Mouse (Mus musculus): ENCODE measurements at regions not wholly inside any gene's neighbourhood (a gene's known extent, or its start where the extent isn't known, plus 50 kb on each side); places are given as distances from the start of the nearest gene placed in this dataset.
"Not testable (repeated sequence)": the region's sequence is repeated elsewhere in the genome, so short reads cannot be mapped to it uniquely, and the experiment has no call there.

DNA sequence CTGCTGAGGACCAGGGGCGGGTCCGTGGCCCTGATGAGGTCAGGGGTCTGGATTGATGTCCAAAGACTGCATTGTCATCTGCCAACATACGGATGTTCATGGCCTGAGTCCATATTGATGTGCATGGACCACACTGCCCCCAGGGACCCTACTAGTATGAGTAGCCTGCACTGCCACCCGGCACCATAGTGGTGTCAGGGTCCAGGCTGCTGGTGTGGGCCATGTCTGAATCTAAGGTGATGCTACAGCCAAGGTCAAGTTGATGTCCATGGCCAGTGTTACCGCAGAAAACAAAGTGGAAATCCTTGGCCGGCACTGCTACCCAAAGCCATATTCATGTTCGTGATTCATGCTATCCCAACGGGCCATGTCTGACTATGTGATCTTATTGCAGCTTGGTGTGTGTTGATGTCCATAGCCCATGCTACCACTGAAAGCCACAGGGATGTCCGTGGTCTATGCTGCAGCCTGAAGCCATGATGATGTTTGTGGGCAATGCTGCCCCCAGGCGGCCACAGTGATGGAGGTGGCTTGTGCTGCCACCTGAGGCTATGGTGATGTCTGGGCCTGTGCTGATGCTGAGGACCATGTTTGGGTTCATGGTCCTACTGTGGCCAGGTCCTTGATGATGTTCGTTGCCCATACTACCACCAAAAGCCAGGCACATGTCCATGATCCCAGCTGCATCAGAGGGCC lies 130.5 kb downstream of the Iqub start:
- no peak for DNase-seq

DNA sequence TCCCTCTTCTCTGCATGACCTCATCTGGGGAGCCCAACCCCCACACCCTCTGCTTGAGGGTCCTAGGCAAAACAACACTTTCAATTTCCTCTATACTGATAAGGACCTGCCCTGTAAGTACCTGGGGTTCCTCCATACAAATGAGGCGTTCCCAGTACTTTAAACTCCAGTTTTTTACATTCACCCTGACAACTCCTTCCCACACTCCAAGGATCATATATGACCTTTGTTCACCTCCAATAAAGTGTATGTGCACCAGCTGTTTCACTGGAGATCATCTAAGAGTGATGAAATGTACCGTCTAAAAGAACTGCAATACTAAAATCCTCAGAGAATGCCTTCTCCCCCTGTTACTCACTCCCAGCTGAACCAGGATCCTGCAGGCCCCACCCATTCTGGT lies 135.0 kb downstream of the Iqub start:
- DNase-seq = no peak

DNA sequence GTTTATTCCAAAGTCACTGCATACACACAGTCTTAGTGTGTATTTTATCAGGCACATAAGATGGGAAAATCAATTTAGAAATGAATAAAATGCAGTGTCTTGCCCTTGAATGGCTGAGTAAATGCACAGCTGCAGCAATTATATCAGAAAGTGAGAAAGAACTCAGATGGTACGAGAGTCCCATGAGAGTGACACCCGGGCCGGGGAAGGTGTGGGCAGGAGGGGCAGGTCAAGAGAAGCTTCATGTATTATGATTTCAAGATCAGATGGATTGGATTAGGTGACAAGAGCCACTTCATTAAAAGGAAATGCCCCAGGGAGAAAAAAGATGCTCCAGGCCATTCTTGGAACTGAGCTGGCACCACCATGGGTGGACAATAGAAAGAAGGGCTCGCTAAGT lies 138.1 kb downstream of the Iqub start:
- no peak for DNase-seq

DNA sequence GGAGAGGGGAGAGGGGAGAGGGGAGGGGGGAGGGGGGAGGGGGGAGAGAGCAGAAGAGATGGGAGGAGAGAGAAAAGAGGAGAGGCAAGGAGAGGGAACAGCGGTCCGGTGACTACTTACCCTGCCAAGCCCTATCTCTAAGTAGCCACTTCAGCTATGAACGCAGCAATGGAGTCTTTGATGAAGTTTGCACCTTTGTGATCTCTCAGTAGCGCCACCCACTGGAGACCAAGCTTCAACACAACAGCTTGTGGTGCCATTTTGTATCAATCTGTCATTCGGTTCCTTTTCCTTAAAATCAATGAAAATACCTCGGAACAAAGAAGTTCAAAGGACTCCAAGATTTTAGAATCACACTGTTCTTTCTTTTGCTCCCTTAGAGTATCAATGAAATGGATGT lies 141.7 kb downstream of the Iqub start:
- DNase-seq = no peak

DNA sequence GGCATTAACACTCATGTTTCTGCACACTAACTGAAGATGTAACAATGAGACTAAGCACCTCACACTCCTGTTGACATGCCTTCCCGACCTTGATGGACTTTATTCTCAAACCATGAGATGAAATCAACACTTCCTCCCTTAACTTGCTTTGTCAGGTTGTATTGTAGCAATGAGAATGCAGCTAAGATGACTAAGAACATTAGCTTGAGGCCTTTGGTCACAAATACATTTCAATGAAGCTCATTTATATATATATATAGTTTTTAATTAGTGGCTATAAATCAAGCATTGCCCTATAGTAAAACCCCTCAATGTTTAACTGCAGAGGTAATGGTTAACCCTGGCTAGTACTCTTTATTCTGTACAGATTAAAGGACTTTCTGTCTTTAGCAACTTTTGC lies 143.2 kb downstream of the Iqub start:
- DNase-seq = no peak

DNA sequence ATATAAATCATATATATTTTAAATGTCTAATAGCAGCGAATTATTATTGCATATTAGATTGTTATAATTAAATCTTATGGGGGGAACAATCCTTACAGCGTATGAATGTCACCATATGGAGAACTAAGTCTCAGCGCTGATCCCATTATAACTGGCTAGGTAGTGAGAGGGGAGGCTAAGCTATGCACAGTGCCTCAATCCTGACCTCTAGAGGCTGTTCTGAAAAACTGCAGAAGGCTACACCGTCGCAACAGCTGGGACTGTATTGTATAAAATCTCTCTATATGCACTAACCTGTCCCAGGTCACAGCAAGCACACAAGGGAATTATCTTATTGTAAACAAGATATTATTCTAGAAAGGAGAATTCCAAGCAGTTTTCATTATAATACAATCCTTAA lies 164.0 kb downstream of the Iqub start:
- DNase-seq = peak; percentile 52

DNA sequence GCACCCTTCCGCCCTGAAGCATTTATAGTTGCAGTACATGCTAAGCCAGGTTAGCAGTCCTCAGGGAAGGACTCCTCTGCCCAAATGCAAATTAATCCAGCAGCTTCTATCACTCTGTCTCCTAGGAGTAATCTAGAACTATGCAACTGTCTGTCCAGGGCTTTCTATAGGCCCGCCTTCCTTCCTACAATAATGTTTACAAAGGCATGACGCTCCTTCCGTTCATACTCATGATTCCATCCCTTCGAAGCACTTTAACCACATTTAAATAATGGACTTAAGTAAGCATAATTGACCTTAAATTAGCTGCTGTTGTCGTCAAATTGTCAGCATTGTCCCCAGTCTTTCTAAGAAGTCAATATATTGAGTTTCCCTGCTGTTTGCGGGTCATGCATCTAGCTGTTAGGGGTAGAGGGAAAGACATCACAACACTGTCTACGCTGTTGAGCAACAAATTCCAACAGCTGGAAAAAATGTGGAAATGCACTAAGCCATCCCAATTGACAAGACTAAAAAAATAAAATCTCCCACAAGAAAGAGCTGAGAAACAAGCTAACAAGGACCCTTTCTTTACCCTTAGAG lies 166.3 kb downstream of the Iqub start:
- DNase-seq = no peak

DNA sequence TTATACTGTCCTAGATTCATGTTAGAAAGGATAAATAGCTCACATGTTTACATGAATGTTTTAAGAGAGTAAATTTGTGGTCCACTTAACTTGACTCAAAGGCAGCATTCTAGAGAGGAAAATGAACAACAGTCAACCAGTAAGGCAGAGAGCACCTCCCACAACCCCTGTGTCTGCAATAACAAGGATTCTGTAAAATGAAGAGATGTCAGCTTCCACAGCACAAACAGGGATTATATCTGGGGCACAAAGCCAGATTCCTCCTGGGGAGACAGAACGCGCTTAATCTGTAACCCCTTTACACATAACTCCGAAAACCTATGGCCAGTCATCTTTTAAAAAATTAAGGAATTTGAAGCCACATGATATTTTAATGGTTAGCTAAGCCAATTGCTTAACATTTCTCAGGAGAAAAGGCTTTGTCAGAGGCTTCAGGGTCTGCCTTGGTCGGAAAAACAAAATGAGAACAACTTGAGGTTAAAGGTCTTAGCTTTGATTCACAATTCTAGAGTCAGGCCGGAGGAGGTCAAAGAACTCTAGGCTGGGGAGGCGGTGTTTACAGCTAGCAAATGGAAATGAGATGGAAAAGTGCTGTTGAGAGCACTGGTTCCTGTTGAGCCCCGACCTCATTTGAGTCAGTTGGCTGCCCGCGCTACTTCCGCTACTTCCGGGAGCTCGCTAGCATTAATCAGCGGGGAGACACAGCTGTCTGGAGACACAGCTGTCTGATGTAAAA lies 167.0 kb downstream of the Iqub start:
- DNase-seq = no peak

DNA sequence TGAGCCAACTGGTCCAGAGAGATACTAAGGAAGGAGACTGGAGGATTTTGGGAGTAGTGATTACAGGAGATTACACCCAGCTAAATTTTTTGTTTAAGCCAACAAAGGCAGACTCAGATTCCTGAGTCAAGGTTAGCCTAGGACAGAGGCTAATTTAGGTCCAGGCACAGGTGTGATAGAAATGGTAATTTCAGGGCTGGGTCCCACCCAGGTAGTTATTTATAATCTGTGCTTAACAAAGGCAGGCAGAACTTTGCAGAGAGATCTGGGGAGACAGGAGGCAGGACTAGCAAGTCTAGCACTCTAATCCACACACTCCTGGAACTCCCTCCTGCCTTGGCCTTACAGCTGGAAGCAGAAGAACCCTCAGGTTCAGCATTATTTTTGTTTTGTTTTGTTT lies 172.4 kb downstream of the Iqub start:
- no peak for DNase-seq

DNA sequence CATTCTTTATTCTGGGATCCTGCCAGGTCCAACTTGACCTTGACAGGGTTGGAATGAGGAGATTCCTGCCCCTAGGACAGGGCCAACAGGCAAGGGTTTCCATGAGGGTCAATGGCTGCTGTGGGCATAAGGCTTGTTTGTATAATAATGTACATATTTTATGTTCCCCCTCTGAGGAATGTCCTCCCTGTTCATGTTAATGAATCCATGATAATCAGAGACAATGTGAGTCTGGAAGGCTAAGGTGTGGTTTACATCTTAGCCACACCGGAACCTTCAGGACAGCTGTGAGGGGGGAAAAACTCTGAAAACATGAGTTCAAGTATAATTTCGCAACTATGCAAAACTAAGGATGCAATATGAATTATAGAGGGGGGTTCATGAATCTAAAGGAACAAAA lies 172.8 kb downstream of the Iqub start:
- DNase-seq = no peak

DNA sequence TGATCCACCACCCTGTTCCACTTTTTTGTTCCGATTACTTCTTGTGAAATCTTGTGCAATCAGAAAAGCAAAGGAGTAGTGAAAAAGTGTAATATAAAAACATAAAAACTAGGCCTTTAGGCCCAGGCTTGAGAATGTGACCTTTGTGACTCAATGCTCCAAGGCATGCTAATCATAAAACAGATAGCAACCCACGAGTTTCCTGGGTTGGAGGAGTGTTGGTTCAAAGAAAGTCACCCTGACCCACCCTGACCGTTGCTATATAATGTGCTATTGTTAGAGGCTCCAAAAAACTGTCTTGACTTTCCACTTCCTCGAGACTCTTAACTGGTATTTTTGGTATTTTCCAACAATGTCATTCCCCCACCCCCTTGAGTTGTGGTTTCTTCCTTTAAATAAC lies 172.2 kb upstream of the Slc13a1 start:
- DNase-seq = not testable (repeated sequence)

DNA sequence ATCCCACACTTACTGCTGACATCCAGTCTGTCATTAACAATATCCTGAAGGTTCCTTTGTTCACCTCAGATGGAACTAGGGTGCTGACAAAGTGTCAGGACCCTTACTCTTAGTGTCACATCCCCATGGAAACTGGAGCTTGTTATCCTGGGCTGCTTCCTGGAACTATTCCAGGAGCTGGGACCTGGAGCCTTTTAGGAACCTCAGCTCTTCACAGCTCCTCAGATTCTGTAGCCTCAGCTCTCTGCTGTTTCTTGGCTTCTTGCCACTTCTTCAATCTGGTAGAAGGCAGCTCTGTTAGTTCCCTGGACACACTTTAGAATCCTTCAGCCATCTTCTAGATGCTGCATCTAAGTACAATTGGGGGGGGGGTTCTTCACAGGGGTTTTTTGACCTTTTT lies 157.3 kb upstream of the Slc13a1 start:
- peak; percentile 42 for DNase-seq

DNA sequence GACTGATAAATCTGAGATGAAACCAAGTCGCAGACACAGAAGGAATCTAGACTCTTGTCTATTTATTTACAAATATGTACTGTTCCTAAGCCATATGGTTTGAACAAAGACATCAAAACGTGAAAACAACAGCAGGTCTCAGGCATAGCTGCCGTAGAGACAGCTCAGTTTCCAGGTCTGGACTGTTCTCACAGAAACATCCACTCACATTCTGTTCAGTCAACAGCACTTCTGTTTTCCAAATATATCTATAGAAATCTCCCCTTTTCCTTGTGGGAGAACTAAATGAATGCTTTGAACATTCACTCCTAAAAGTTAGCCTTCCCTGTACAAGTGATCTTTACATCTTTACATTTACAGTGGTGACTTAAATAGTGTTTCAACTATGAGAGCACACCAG lies 156.8 kb upstream of the Slc13a1 start:
- no peak for DNase-seq

DNA sequence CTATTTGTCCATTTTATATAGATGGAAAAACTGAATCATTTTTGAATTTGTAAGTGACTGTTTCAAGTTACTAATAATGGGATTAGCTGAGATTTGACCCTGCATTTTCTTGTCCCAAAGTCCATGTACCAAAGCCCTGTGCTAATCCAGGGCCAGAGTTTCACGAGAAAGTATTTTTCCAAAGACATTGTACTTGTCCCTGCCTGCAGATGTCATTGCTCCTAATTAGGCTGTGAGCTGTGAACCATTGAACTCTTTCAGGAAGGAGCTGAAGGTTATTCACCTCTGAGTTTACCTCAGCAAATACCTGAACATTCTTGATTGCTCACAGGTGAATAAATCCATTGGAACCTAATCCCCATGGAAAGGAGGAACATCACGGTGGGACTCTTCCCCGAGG lies 154.5 kb upstream of the Slc13a1 start:
- no peak for DNase-seq

DNA sequence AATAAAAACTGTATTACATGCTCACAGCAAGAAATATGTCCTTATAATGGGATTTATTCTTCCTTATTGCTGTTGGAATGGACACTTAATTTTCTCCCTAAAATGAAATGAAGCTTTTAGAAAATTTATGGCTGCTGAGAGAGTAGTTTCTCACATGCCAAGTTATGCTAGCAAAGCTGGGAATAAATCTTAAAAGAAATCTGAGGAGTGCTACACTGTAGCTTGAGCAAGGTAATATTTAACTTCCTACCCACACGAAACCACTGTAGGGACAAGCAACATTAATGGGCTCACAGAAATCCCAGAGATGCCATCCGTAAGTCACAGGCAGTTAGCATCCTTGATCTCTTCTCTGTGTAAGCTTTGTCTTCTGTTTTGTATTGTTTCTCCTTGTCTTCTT lies 151.0 kb upstream of the Slc13a1 start:
- DNase-seq = no peak

DNA sequence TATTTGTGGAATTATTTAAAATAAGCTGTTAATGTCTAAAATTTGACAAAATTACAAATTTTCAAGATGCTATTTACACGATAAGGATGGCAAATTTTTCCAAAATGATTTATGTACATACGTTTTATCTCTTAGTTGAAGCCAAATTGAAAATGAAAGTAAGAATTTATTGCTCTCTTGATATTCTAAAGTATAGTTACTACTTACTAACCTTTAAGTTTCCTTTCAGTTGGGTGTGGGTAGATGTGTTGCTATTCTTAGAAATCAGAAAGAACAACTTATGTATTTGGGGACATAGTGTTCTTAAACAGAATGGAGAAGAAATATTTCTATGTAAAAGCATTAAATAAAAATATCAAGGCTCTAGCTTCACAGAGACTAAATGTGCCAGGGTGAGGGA lies 142.8 kb upstream of the Slc13a1 start:
- no peak for DNase-seq

DNA sequence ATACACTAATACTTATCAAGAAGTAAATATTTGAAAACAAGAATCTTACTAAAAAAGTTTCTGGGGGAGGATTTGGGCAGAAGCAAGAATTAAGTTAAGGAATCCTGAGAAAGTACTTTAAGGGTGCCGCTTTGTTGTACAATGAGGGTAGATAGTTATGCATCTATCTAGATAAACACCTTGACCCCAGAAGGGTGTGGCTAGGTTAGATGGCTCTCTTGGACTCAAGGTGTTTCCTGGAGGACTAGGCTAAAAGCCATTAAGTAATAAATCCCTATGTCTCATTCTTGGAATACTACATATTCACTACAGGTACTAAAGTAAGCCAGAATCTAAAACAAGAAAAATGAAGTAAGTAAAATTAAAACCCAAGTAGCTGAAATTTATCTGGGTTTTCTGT lies 141.9 kb upstream of the Slc13a1 start:
- DNase-seq = no peak

DNA sequence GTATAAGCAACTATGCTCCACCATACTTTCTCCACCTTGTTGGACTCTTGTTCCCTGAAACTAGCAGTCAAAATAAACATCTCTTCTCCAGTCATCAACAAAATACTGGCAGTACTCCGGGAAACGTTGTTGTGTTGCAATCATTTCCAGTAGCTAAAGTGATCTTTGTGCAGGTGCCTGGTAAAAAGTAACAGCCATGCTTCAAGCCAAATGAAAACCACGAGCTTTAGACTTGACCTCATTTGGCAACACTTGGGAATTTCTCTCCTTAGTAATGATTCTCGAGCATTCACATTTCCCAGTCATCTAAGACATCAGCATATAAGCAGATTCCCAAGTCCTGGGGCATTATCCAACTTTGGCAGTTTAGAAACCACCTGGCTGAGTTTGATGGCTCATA lies 133.8 kb upstream of the Slc13a1 start:
- DNase-seq = no peak

DNA sequence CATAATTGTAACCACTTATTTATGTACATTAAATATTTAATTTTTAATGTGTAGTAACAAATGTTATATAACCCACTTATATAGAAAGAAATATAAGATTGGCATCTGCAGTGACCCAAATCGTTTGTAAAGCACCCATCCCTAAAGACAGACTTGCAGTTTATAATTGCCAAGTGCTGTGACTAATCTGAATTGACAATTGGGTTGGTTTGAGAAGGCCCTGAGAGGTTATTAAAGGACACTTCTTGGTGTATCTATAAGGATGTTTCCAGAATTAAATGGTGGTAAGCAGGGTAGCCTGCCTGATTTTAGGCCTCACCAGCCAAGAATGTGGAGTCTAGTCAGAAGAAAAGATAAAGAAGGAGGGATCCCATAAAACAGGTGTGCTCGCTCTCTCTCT lies 133.3 kb upstream of the Slc13a1 start:
- DNase-seq = no peak

DNA sequence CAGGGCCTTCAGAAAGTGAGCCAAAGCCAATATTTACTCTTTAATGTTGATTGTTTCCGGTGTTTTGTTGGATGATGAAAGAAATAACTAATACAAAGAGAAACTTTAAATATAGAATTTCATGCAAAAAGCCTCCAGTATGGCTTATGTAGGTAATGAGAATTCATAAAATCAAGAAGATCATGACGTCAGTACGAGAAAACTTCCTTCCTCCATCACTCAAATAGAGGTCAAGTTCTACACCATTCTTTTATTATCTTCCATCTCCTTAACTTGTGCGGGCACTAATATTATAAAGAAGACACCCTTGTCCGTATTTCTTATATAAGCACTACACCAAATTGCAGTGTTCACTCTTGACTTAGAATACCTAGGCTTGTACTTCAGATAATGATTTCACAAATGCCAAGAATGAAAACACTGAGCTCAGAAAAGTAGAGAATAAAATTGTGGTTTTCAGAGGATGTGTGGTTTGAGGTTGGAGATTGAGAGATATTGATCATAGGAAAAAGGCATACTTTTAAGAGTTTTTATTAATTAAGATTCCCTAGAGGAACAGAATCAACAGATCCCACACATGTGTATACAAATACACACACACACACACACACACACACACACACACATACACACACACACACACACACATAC lies 130.8 kb upstream of the Slc13a1 start:
- no peak for DNase-seq

DNA sequence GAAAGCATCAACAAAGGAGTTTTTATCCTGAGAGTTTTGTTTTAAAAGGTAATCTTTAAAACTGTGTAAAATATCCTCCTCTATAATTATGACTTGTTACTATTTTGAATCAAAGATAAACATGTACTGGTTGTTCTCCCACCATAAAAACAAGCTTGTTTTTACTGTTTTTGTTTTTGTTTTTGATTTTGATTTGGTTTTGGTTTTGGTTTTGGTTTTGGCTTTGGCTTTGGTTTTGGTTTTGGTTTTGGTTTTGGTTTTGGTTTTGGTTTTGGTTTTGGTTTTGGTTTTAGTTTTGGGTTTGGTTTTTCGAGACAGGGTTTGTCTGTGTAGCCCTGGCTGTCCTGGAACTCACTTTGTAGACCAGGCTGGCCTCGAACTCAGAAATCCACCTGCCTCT lies 120.9 kb upstream of the Slc13a1 start:
- not testable (repeated sequence) for DNase-seq

DNA sequence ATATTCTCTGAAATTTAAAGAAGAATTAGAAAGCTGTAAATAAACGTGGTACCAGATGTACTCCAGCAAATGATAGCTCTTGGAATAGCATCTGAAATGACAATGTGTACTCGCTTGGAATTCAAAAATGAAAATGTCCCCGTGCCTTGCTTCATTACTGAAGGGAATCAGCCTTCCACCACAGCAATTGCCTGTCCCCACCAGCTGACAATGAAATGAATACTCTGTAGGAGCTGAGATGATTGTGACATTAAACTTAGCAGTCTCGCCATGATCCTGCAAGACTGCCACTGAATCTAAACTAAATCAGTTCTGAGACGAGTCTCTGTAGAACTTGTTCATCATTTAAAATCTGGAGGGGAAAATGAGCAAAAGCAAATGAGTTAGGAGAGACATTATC lies 104.9 kb upstream of the Slc13a1 start:
- no peak for DNase-seq

DNA sequence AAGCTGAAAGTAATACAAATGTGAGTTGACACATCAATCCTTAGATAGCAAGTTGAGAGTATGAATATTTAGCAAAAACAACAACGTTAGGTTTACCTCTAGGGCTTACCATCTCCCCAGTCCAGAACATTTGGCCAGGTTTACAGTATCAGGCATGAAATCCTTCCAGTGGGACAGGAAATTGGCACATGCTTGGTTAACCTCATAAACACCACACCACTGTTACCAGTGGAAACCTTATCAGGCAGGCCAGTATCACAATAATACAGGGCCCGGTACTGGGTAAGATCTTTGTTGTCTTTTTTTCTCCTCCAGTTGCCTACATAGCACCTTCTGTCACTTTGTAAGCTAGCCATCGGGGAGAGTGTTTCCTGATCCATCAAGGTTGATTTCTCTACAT lies 101.7 kb upstream of the Slc13a1 start:
- DNase-seq = no peak

DNA sequence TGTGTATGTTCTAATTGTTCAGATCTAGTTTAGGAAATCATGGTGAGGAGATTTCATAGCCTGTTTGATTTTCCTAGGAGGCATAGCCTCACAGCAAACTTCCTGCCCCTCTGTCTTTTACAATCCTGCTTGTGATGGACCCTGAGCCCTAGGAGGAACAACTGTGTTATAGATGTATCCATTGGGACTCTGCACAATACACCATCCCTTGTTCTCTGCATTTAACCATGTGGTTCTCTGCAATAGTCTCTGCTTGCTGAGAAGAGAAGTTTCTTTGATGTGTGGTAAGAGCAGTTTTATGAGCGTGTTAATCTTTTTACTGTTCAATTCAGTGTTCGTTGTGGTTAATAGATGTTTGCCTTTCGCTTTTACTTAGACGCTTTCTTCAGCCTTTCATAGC lies 95.9 kb upstream of the Slc13a1 start:
- no peak for DNase-seq

Measured in cerebellum, adult 8-10 months (tissue).